Mouse (Mus musculus): ENCODE measurements around the gene Asah2.

- TF ChIP-seq GATA1 (IDR thresholded peaks at IDR 0.05; ENCODE audit: low read length) (no peak), TAL1 (IDR thresholded peaks at IDR 0.05; ENCODE audit: low read length) (no peak)
These were observed 88.3 kb downstream of the Asah2 start for GRCm38 (mm10) chr19:32019722-32020121.

All from erythroblast, embryonic 14.5 days (primary cell).